ENCODE assay signal across 17 mouse cellular contexts in the genomic region with DNA sequence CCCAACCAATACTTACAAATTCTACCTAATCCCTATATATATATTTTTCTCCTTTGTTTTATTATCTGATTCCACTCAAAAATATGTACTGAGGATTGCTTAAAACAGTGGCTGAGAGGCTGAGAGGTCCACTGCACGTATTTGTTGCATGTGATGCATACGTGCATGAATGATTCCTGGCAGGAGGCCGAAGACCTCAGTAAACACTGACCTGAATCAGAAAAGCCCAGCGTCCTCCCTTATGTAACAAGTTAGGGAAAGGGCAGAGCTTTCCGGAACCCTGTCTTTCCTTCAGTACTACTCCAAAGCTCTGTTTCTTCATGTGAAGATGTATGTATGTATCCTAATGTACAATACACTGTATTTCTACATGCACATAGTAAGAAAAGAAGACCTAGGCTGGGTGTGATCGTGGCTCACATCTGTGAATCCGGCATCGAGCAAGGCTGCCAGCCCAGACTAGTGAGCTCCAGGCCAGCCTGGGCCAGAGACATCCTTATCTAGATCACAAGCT. TPM values are rescaled to one million over a fixed set of nuclear protein-coding genes. Genes with fewer than 3 reads are reported as not detected.
DNase-seq lines count a peak whose midpoint lies in the region; ATAC-seq and TF ChIP-seq lines count a peak whose summit lies in the region.
"Had no signal": no experiment of that assay in that cellular context is flagged by ENCODE, and none has a peak within 500 bp of the region (broad histone marks: within the 10 kb centered on the region; RNA-seq: fewer than 3 reads in every experiment).

No protein-coding gene starts in this region.

- WGBS in forebrain, embryonic 11.5 days: 49% methylated on average over 8 of the region's 8 CpGs

- peaks cover 0 to 10% of the 10 kb centered on the region in 2 experiments; a peak in 2 of 4 replicates for H3K36me3 ChIP-seq in MEL (ENCODE audit: control insufficient read depth in 1 of 2, insufficient read depth in 2 of 2, low read length in 2 of 2)
- no peaks in the 10 kb centered on the region for H3K36me3 ChIP-seq in forebrain, embryonic 11.5 days (ENCODE audit: control insufficient read depth, insufficient read depth, low read length)
- H3K36me3 ChIP-seq: intestine, embryonic 15.5 days; limb, embryonic 12.5 days; neural tube, embryonic 12.5 days had no signal

- H3K27ac ChIP-seq in MEL (ENCODE audit: control insufficient read depth, low read depth, low read length): peak overlapping the region; percentile 11; the same call in 1 of the 2 replicates
- H3K27ac ChIP-seq in forebrain, embryonic 11.5 days (ENCODE audit: low read depth, low read length): no peak overlapping the region
- no peak overlapping the region for H3K27ac ChIP-seq in layer of hippocampus, adult 2 months
- H3K27ac ChIP-seq: intestine, embryonic 15.5 days; limb, embryonic 12.5 days; neural tube, embryonic 12.5 days had no signal

- H3K9ac ChIP-seq in MEL (ENCODE audit: control insufficient read depth, low read depth, low read length, poor library complexity, severe bottlenecking): no peak overlapping the region
- no peak overlapping the region for H3K9ac ChIP-seq in forebrain, embryonic 11.5 days (ENCODE audit: low read length)
- H3K9ac ChIP-seq: intestine, embryonic 15.5 days had no signal

- no peak overlapping the region for H3K4me3 ChIP-seq in MEL (ENCODE audit: control insufficient read depth in 1 of 2, insufficient read depth in 1 of 2, low read depth in 2 of 2, low read length in 2 of 2)
- no peak overlapping the region for H3K4me3 ChIP-seq in forebrain, embryonic 11.5 days (ENCODE audit: low read depth, low read length)
- H3K4me3 ChIP-seq in layer of hippocampus, adult 2 months: no peak overlapping the region
- H3K4me3 ChIP-seq: intestine, embryonic 15.5 days had no signal

- TF ChIP-seq POLR2A in MEL (IDR thresholded peaks at IDR 0.05; ENCODE audit: control insufficient read depth in 1 of 2, insufficient read depth in 1 of 2, low read depth in 1 of 2, low read length in 2 of 2, poor library complexity in 1 of 2): no peak

- no peak for TF ChIP-seq CTCF in MEL (IDR thresholded peaks at IDR 0.05 in 2 of 3, conservative IDR thresholded peaks at IDR 0.05 in 1 of 3; ENCODE audit: control insufficient read depth in 1 of 3, insufficient read depth in 1 of 3, low read depth in 2 of 3, low read length in 3 of 3, poor library complexity in 1 of 3, severe bottlenecking in 1 of 3)
- no peak for TF ChIP-seq CTCF in layer of hippocampus, adult 2 months (conservative IDR thresholded peaks at IDR 0.05)

- no peak for TF ChIP-seq RAD21 in MEL (IDR thresholded peaks at IDR 0.05; ENCODE audit: low read depth, low read length)

- H3K4me1 ChIP-seq in MEL (ENCODE audit: control insufficient read depth in 1 of 2, insufficient read depth in 2 of 2, low read length in 2 of 2): peaks cover 3 to 14% of the 10 kb centered on the region in 2 experiments; a peak in 3 of 4 replicates
- H3K4me1 ChIP-seq in forebrain, embryonic 11.5 days (replicated peaks; ENCODE audit: control insufficient read depth, insufficient read depth, low read length): peaks cover 5% of the 10 kb centered on the region; the same call in 1 of the 2 replicates
- H3K4me1 ChIP-seq: limb, embryonic 12.5 days had no signal

- no peaks in the 10 kb centered on the region for H3K27me3 ChIP-seq in MEL (ENCODE audit: control insufficient read depth in 1 of 2, insufficient read depth in 2 of 2, low read length in 2 of 2)
- H3K27me3 ChIP-seq in forebrain, embryonic 11.5 days (ENCODE audit: control insufficient read depth, insufficient read depth, low read length): no peaks in the 10 kb centered on the region
- H3K27me3 ChIP-seq: intestine, embryonic 15.5 days; neural tube, embryonic 12.5 days had no signal

- TF ChIP-seq EP300 in MEL (IDR thresholded peaks at IDR 0.05; ENCODE audit: low read depth in 1 of 2, low read length in 2 of 2): no peak

- ATAC-seq in cerebellum, adult (ENCODE audit: insufficient number of reproducible peaks, low FRiP score, low TSS enrichment): peak; percentile 37; the same call in 1 of the 2 replicates
- no peak for ATAC-seq in forebrain, embryonic 11.5 days (replicated peaks; ENCODE audit: low FRiP score)

- DNase-seq in cerebellum, postnatal 4 days (ENCODE audit: low spot score in 2 of 2): no peak
- DNase-seq in MEL (ENCODE audit: low read depth, low spot score): no peak
- peak; percentile 58 for DNase-seq in cerebellum, adult 9-11 months
- DNase-seq in liver: peak; percentile 40
- no peak for DNase-seq in forebrain, embryonic 11.5 days (ENCODE audit: low spot score)
- no peak for DNase-seq in gastrocnemius, adult 8-10 months (ENCODE audit: low spot score in 2 of 2)
- no peak for DNase-seq in layer of hippocampus, adult 2 months (ENCODE audit: low spot score in 2 of 2)
- DNase-seq: adrenal gland, postnatal 36 days; midbrain, embryonic 14.5 days; thymus, adult 18-20 months had no signal

- H3K9me3 ChIP-seq in MEL (replicated peaks; ENCODE audit: insufficient read depth, low read length): no peaks in the 10 kb centered on the region
- H3K9me3 ChIP-seq in forebrain, embryonic 11.5 days (ENCODE audit: control insufficient read depth, low read length): no peaks in the 10 kb centered on the region
- H3K9me3 ChIP-seq: intestine, embryonic 15.5 days; limb, embryonic 12.5 days; neural tube, embryonic 12.5 days had no signal

- H3K79me2 ChIP-seq in MEL (ENCODE audit: control insufficient read depth, insufficient read depth, low read length, poor library complexity): no peaks in the 10 kb centered on the region

- no peak overlapping the region for H3K4me2 ChIP-seq in forebrain, embryonic 11.5 days (ENCODE audit: low read depth, low read length, severe bottlenecking)

TF ChIP-seq in MEL, 35 proteins besides CTCF, POLR2A, EP300 and RAD21:
- no peak for TF ChIP-seq CHD2 (IDR thresholded peaks at IDR 0.05; ENCODE audit: low read length)
- no peak for TF ChIP-seq POLR2AphosphoS5 (IDR thresholded peaks at IDR 0.05; ENCODE audit: borderline replicate concordance, low read depth, low read length)
- no peak for TF ChIP-seq TBP (IDR thresholded peaks at IDR 0.05; ENCODE audit: low read depth, low read length)
- no peak for TF ChIP-seq MXI1 (IDR thresholded peaks at IDR 0.05; ENCODE audit: low read depth, low read length)
- no peak for TF ChIP-seq UBTF (IDR thresholded peaks at IDR 0.05; ENCODE audit: borderline replicate concordance, insufficient read depth, low read depth, low read length)
- TF ChIP-seq RCOR1 (IDR thresholded peaks at IDR 0.05; ENCODE audit: low read depth, low read length): no peak

RNA-seq across cellular contexts. Expression of a gene that starts 8.6 kb away (rescaled TPM):
- total RNA-seq in MEL (2012; rRNA removed): 0.65 and 2.0 TPM in 2 replicates
- polyA plus RNA-seq in MEL (2012; ENCODE audit: insufficient read depth in 1 of 2, insufficient read length in 2 of 2, low read depth in 1 of 2, low replicate concordance in 2 of 2, missing spikeins in 1 of 2): 1 to 10 TPM in 1 of 2 experiments, not detected in 1; 5.2 TPM
- polyA plus RNA-seq in forebrain, embryonic 11.5 days (2014; fragmentation: Nextera tagmentation; extraction: Ambion mirVana): 5.2 and 8.4 TPM in 2 replicates
- total RNA-seq in gastrocnemius, adult 8-10 months (2022): under 1 TPM in 1 of 4 experiments, not detected in 3; 0.85 TPM
- not detected for total RNA-seq in layer of hippocampus, adult 2 months (2021)
- total RNA-seq: common myeloid progenitor, adult 5-6 weeks; hematopoietic stem cell, adult 5-6 weeks; layer of hippocampus, postnatal 14 days had no signal

RNA-seq across cellular contexts. Expression of a gene that starts 20.9 kb away (rescaled TPM):
- 207 and 214 TPM in 2 replicates for total RNA-seq in MEL (2012; rRNA removed)
- 100 to 1,000 TPM in 1 of 2 experiments, not detected in 1; 115 TPM for polyA plus RNA-seq in MEL (2012; ENCODE audit: insufficient read depth in 1 of 2, insufficient read length in 2 of 2, low read depth in 1 of 2, low replicate concordance in 2 of 2, missing spikeins in 1 of 2)
- polyA plus RNA-seq in forebrain, embryonic 11.5 days (2014; fragmentation: Nextera tagmentation; extraction: Ambion mirVana): 628 and 672 TPM in 2 replicates
- total RNA-seq in gastrocnemius, adult 8-10 months (2022): 1,000 to 10,000 TPM in 2 of 4 experiments, 100 to 1,000 TPM in 2; 957 to 1,091 (median 1,034) TPM
- total RNA-seq in layer of hippocampus, adult 2 months (2021): 100 to 1,000 TPM; 287 to 299 TPM

RNA-seq across cellular contexts. Expression of a gene that starts 27.0 kb away (rescaled TPM):
- 36.6 and 43.4 TPM in 2 replicates for total RNA-seq in MEL (2012; rRNA removed)
- 100 to 1,000 TPM in 1 of 2 experiments, 10 to 100 TPM in 1; 61.6 to 558 TPM for polyA plus RNA-seq in MEL (2012; ENCODE audit: insufficient read depth in 1 of 2, insufficient read length in 2 of 2, low read depth in 1 of 2, low replicate concordance in 2 of 2, missing spikeins in 1 of 2)
- 61.5 and 62.6 TPM in 2 replicates for polyA plus RNA-seq in forebrain, embryonic 11.5 days (2014; fragmentation: Nextera tagmentation; extraction: Ambion mirVana)
- total RNA-seq in gastrocnemius, adult 8-10 months (2022): 10 to 100 TPM; 40.5 to 53.0 (median 48.0) TPM
- total RNA-seq in layer of hippocampus, adult 2 months (2021): 10 to 100 TPM; 55.0 to 58.1 TPM

RNA-seq across cellular contexts. Expression of a gene that starts 47.5 kb away (rescaled TPM):
- 46.5 and 50.2 TPM in 2 replicates for total RNA-seq in MEL (2012; rRNA removed)
- polyA plus RNA-seq in MEL (2012; ENCODE audit: insufficient read depth in 1 of 2, insufficient read length in 2 of 2, low read depth in 1 of 2, low replicate concordance in 2 of 2, missing spikeins in 1 of 2): 10 to 100 TPM; 38.0 to 53.3 TPM
- 46.7 and 48.3 TPM in 2 replicates for polyA plus RNA-seq in forebrain, embryonic 11.5 days (2014; fragmentation: Nextera tagmentation; extraction: Ambion mirVana)
- total RNA-seq in gastrocnemius, adult 8-10 months (2022): 10 to 100 TPM; 45.1 to 52.6 (median 48.5) TPM
- 10 to 100 TPM; 54.6 to 54.9 TPM for total RNA-seq in layer of hippocampus, adult 2 months (2021)

Comparison
In these comparisons a context has a peak if more than half of its experiments do, and no peak if none do; other contexts are left out.
1. DNase-seq: peak in cerebellum, adult 9-11 months (single experiment) and liver (single experiment); none in cerebellum, postnatal 4 days (0 of 2), MEL (single experiment), forebrain, embryonic 11.5 days (single experiment), gastrocnemius, adult 8-10 months (0 of 2) and layer of hippocampus, adult 2 months (0 of 2).